Mouse (Mus musculus) liver, embryonic 15.5 days (tissue): ENCODE data around the gene Pcdh10. TPM values are rescaled to one million over a fixed set of nuclear protein-coding genes. Genes with fewer than 3 reads are reported as not detected.

Experiments used
- ATAC-seq: fragments of 200-750 bp; cut with Nextera tagmentation; 2 replicates; pipeline ENCODE4 v1.8.0; 2017; ENCODE audit warnings: moderate number of reproducible peaks, mild to moderate bottlenecking, moderate library complexity; ENCODE audit not compliant: insufficient read depth
- H3K27ac ChIP-seq: fragments of 300-500 bp; sonication (generic); replicated peaks from 2 replicates; pipeline ENCODE4 v1.5.1; 2015; ENCODE audit warnings: mild to moderate bottlenecking, inconsistent platforms
- H3K27me3 ChIP-seq: fragments of 300-500 bp; sonication (generic); 2 replicates; pipeline ENCODE4 v1.6.1; 2015; ENCODE audit warnings: mild to moderate bottlenecking, inconsistent platforms
- H3K36me3 ChIP-seq: fragments of 300-500 bp; sonication (generic); replicated peaks from 2 replicates; pipeline ENCODE4 v1.6.1; 2015; ENCODE audit warnings: moderate library complexity, mild to moderate bottlenecking, inconsistent platforms
- H3K4me1 ChIP-seq: fragments of 300-500 bp; sonication (generic); replicated peaks from 2 replicates; pipeline ENCODE4 v1.6.1; 2015; ENCODE audit warnings: inconsistent platforms
- H3K4me2 ChIP-seq: fragments of 300-500 bp; sonication (generic); 2 replicates; pipeline ENCODE4 v1.6.1; 2015; ENCODE audit warnings: moderate library complexity, mild to moderate bottlenecking, inconsistent platforms
- H3K4me3 ChIP-seq: fragments of 300-500 bp; sonication (generic); replicated peaks from 2 replicates; pipeline ENCODE4 v1.5.1; 2015; ENCODE audit warnings: mild to moderate bottlenecking, inconsistent platforms
- H3K9ac ChIP-seq: fragments of 300-500 bp; sonication (generic); 2 replicates; pipeline ENCODE4 v1.6.1; 2015; ENCODE audit warnings: moderate library complexity, mild to moderate bottlenecking, inconsistent platforms
- H3K9me3 ChIP-seq: fragments of 300-500 bp; sonication (generic); replicated peaks from 2 replicates; pipeline ENCODE4 v1.6.1; 2016; ENCODE audit warnings: inconsistent platforms
- WGBS: fragments of 180-500 bp; shearing (Covaris S2); methylation state at CpG from one replicate; pipeline ENCODE4 v1.1.7; 2015; ENCODE audit warnings: mixed read lengths; ENCODE audit not compliant: insufficient replicate concordance; 5-methylcytosine and 5-hydroxymethylcytosine counted together
- polyA plus RNA-seq: library from polyadenylated mRNA; unstranded; fragments of >200 nt; fragmentation: Nextera tagmentation; extraction: Ambion mirVana; gene quantifications from 2 replicates; pipeline ENCODE4 v1.2.1, GENCODE M21; 2015

The Pcdh10 gene
- 0.06 TPM in 1 of 2 replicates, not detected in the other for polyA plus RNA-seq

GRCm38 (mm10) chr3:45378145-45378544, at the start of gene Pcdh10:
Pcdh10 (plus strand) TSS chr3:45378398.
- peak within 1 kb of the TSS; percentile 65 for H3K4me2 ChIP-seq
- peak; percentile 40; the same call in 1 of the 2 replicates for ATAC-seq
- WGBS = under 1% methylated on average over 26 of the region's 26 CpGs
- peak within 1 kb of the TSS; percentile 33 for H3K4me3 ChIP-seq
- H3K9ac ChIP-seq = no peak within 1 kb of the TSS
- H3K4me1 ChIP-seq = peaks cover 4% of the 10 kb centered on the region; the same call in 1 of the 2 replicates
- H3K36me3 ChIP-seq = no peaks in the 10 kb centered on the region
- H3K27me3 ChIP-seq = peaks cover 78% of the 10 kb centered on the region
- H3K9me3 ChIP-seq = no peaks in the 10 kb centered on the region
- no peak within 1 kb of the TSS for H3K27ac ChIP-seq

GRCm38 (mm10) chr3:45355919-45356318, 22.3 kb upstream of the Pcdh10 start:
- H3K36me3 ChIP-seq = no peaks in the 10 kb centered on the region
- H3K4me3 ChIP-seq = no peak overlapping the region
- no peaks in the 10 kb centered on the region for H3K4me1 ChIP-seq
- H3K27me3 ChIP-seq = no peaks in the 10 kb centered on the region
- H3K9ac ChIP-seq = no peak overlapping the region
- no peak overlapping the region for H3K4me2 ChIP-seq
- no peaks in the 10 kb centered on the region for H3K9me3 ChIP-seq
- WGBS = 67% methylated on average over 1 of the region's 1 CpGs
- no peak for ATAC-seq
- no peak overlapping the region for H3K27ac ChIP-seq

GRCm38 (mm10) chr3:45368952-45369351, 9.2 kb upstream of the Pcdh10 start:
- Histone ChIP-seq H3K4me1 (no peaks in the 10 kb centered on the region), H3K27me3 (no peaks in the 10 kb centered on the region), H3K27ac (no peak overlapping the region), H3K4me2 (no peak overlapping the region), H3K36me3 (no peaks in the 10 kb centered on the region), H3K9ac (no peak overlapping the region), H3K9me3 (no peaks in the 10 kb centered on the region), H3K4me3 (no peak overlapping the region)
- WGBS = 29% methylated on average over 1 of the region's 1 CpGs
- ATAC-seq = no peak

- WGBS = under 1% methylated on average over 27 of the region's 27 CpGs
- no peak for ATAC-seq
- no peaks in the 10 kb centered on the region for H3K9me3 ChIP-seq
Measured at GRCm38 (mm10) chr3:45375761-45376500, 2.3 kb upstream of the Pcdh10 start.

GRCm38 (mm10) chr3:45376501-45377390, 1.5 kb upstream of the Pcdh10 start:
- Histone ChIP-seq H3K36me3 (no peaks in the 10 kb centered on the region), H3K4me3 (peak overlapping the region; percentile 33), H3K9me3 (no peaks in the 10 kb centered on the region), H3K27ac (no peak overlapping the region), H3K4me2 (peak overlapping the region; percentile 65), H3K4me1 (peaks cover 4% of the 10 kb centered on the region; the same call in 1 of the 2 replicates), H3K9ac (no peak overlapping the region), H3K27me3 (peaks cover 73% of the 10 kb centered on the region)
- under 1% methylated on average over 59 of the region's 59 CpGs for WGBS
- ATAC-seq = no peak

More at GRCm38 (mm10) chr3:45375761-45376500, 2.3 kb upstream of the Pcdh10 start:
- Histone ChIP-seq H3K4me1 (peaks cover 4% of the 10 kb centered on the region; the same call in 1 of the 2 replicates), H3K36me3 (no peaks in the 10 kb centered on the region), H3K27ac (no peak overlapping the region), H3K4me2 (peak overlapping the region; percentile 65), H3K27me3 (peaks cover 65% of the 10 kb centered on the region), H3K9ac (no peak overlapping the region), H3K4me3 (peak overlapping the region; percentile 33)

- no peaks in the 10 kb centered on the region for H3K36me3 ChIP-seq
- H3K4me1 ChIP-seq = peaks cover 4% of the 10 kb centered on the region; the same call in 1 of the 2 replicates
- no peak overlapping the region for H3K9ac ChIP-seq
- peak overlapping the region; percentile 33 for H3K4me3 ChIP-seq
- WGBS = under 1% methylated on average over 26 of the region's 26 CpGs
- peaks cover 78% of the 10 kb centered on the region for H3K27me3 ChIP-seq
- H3K27ac ChIP-seq = no peak overlapping the region
- H3K9me3 ChIP-seq = no peaks in the 10 kb centered on the region
- ATAC-seq = no peak
- peak overlapping the region; percentile 65 for H3K4me2 ChIP-seq
Measured at GRCm38 (mm10) chr3:45377391-45377998, 703 bp upstream of the Pcdh10 start.

GRCm38 (mm10) chr3:45379541-45379971, 1.4 kb downstream of the Pcdh10 start:
- Histone ChIP-seq H3K9ac (no peak overlapping the region), H3K27ac (no peak overlapping the region), H3K4me3 (no peak overlapping the region), H3K4me2 (peak overlapping the region; percentile 5), H3K9me3 (no peaks in the 10 kb centered on the region), H3K36me3 (no peaks in the 10 kb centered on the region), H3K4me1 (peaks cover 4% of the 10 kb centered on the region; the same call in 1 of the 2 replicates), H3K27me3 (peaks cover 75% of the 10 kb centered on the region)
- WGBS = 3% methylated on average over 26 of the region's 29 CpGs
- ATAC-seq = no peak

GRCm38 (mm10) chr3:45379972-45380761, 2.0 kb downstream of the Pcdh10 start:
- H3K27ac ChIP-seq = no peak overlapping the region
- H3K36me3 ChIP-seq = no peaks in the 10 kb centered on the region
- no peak overlapping the region for H3K4me3 ChIP-seq
- no peak for ATAC-seq
- WGBS = under 1% methylated on average over 55 of the region's 55 CpGs
- no peaks in the 10 kb centered on the region for H3K9me3 ChIP-seq
- H3K27me3 ChIP-seq = peaks cover 70% of the 10 kb centered on the region
- peak overlapping the region; percentile 41; the same call in 1 of the 2 replicates for H3K4me2 ChIP-seq
- H3K4me1 ChIP-seq = peaks cover 4% of the 10 kb centered on the region; the same call in 1 of the 2 replicates
- no peak overlapping the region for H3K9ac ChIP-seq

- no peak for ATAC-seq
- 1% methylated on average over 82 of the region's 82 CpGs for WGBS
Measured at GRCm38 (mm10) chr3:45380811-45381761, 2.9 kb downstream of the Pcdh10 start.

More at GRCm38 (mm10) chr3:45380811-45381761, 2.9 kb downstream of the Pcdh10 start:
- H3K27ac ChIP-seq = no peak overlapping the region
- peaks cover 61% of the 10 kb centered on the region for H3K27me3 ChIP-seq
- H3K9me3 ChIP-seq = no peaks in the 10 kb centered on the region
- no peaks in the 10 kb centered on the region for H3K36me3 ChIP-seq
- no peak overlapping the region for H3K9ac ChIP-seq
- peak overlapping the region; percentile 41 for H3K4me2 ChIP-seq
- 0 out of 2 replicates have a peak overlapping the region, but pooled peaks have one; percentile 5 for H3K4me3 ChIP-seq
- H3K4me1 ChIP-seq = peaks cover 4% of the 10 kb centered on the region; the same call in 1 of the 2 replicates
